Mouse (Mus musculus) right cerebral cortex, adult 2 months (tissue): ENCODE data around the gene Sucnr1.
"Not testable (repeated sequence)": the region's sequence is repeated elsewhere in the genome, so short reads cannot be mapped to it uniquely, and the experiment has no call there.

Source experiments
- DNase-seq, 2 experiments: peaks; one replicate each; pipeline ENCODE4 v3.0.0; 2021 to 2022; ENCODE audit warnings: low spot score in 2 of 2

Sucnr1 gene

GRCm38 (mm10) chr3:60081648-60082047, at the start of gene Sucnr1:
TSS of gene Sucnr1 (plus strand) at chr3:60081869.
- DNase-seq = peak; percentile 3 to 4

- no peak for DNase-seq
Observed at GRCm38 (mm10) chr3:60046221-60046913, 35.3 kb upstream of the Sucnr1 start.

GRCm38 (mm10) chr3:60053231-60053927, 28.3 kb upstream of the Sucnr1 start:
- no peak for DNase-seq

- DNase-seq = no peak
Observed at GRCm38 (mm10) chr3:60053931-60054330, 27.7 kb upstream of the Sucnr1 start.

GRCm38 (mm10) chr3:60056451-60056850, 25.2 kb upstream of the Sucnr1 start:
- DNase-seq = peak; percentile 15 to 20

- DNase-seq = no peak
Observed at GRCm38 (mm10) chr3:60057070-60057808, 24.4 kb upstream of the Sucnr1 start.

GRCm38 (mm10) chr3:60057809-60058082, 23.9 kb upstream of the Sucnr1 start:
- no peak for DNase-seq

- no peak for DNase-seq
Observed at GRCm38 (mm10) chr3:60078883-60079415, 2.7 kb upstream of the Sucnr1 start.

- peak in 1 of 2 experiments; percentile 7 for DNase-seq
Observed at GRCm38 (mm10) chr3:60080572-60080971, 1.1 kb upstream of the Sucnr1 start.

- DNase-seq = no peak
Observed at GRCm38 (mm10) chr3:60082746-60083145, 1.1 kb downstream of the Sucnr1 start.

GRCm38 (mm10) chr3:60085729-60086128, 4.1 kb downstream of the Sucnr1 start:
- DNase-seq = no peak

GRCm38 (mm10) chr3:60091321-60091720, 9.7 kb downstream of the Sucnr1 start:
- no peak for DNase-seq

GRCm38 (mm10) chr3:60094386-60095156, 12.9 kb downstream of the Sucnr1 start:
- no peak for DNase-seq

GRCm38 (mm10) chr3:60096941-60097340, 15.3 kb downstream of the Sucnr1 start:
- DNase-seq = no peak

- no peak for DNase-seq
Observed at GRCm38 (mm10) chr3:60097485-60097884, 15.8 kb downstream of the Sucnr1 start.

- no peak for DNase-seq
Observed at GRCm38 (mm10) chr3:60098521-60098920, 16.9 kb downstream of the Sucnr1 start.

GRCm38 (mm10) chr3:60104462-60105109, 22.9 kb downstream of the Sucnr1 start:
- no peak for DNase-seq

- not testable (repeated sequence) for DNase-seq
Observed at GRCm38 (mm10) chr3:60106446-60106845, 24.8 kb downstream of the Sucnr1 start.

GRCm38 (mm10) chr3:60107736-60108135, 26.1 kb downstream of the Sucnr1 start:
- no peak for DNase-seq

GRCm38 (mm10) chr3:60108815-60109214, 27.1 kb downstream of the Sucnr1 start:
- no peak for DNase-seq

GRCm38 (mm10) chr3:60111135-60111710, 29.6 kb downstream of the Sucnr1 start:
- DNase-seq = no peak
